Mouse (Mus musculus): ENCODE results near the gene Clec4g. TPM values are rescaled to one million over a fixed set of nuclear protein-coding genes. Genes with fewer than 3 reads are reported as not detected.

The Clec4g gene
- total and polyA plus RNA-seq, 2 experiments = 57.7 to 133 TPM

GRCm38 (mm10) chr8:3707611-3708010, 12.8 kb downstream of the Clec4g start:
- WGBS = 50% methylated on average over 7 of the region's 7 CpGs
- H3K4me3 ChIP-seq (ENCODE audit: insufficient read depth, low read depth, low read length) = no peak overlapping the region

GRCm38 (mm10) chr8:3705711-3706110, 14.7 kb downstream of the Clec4g start:
- H3K79me2 ChIP-seq (ENCODE audit: control insufficient read depth, insufficient read depth, low read length) = no peaks in the 10 kb centered on the region
- no peak for DNase-seq (ENCODE audit: extremely low read depth, low read depth, low spot score)
- TF ChIP-seq CTCF (IDR thresholded peaks at IDR 0.05; ENCODE audit: low read depth, low read length) (peak; percentile 44; the same call in 1 of the 2 replicates), POLR2A (IDR thresholded peaks at IDR 0.05; ENCODE audit: extremely low read depth, insufficient read depth, low read length) (no peak)
- H3K4me1 ChIP-seq (ENCODE audit: control insufficient read depth, insufficient read depth, low read length) = no peaks in the 10 kb centered on the region; the same call in 1 of the 2 replicates
- H3K27ac ChIP-seq (replicated peaks; ENCODE audit: insufficient read depth, low read depth, low read length) = no peak overlapping the region
- WGBS = 44% methylated on average over 4 of the region's 4 CpGs
- no peak overlapping the region for H3K9ac ChIP-seq (ENCODE audit: low read depth, low read length)
- H3K4me3 ChIP-seq (ENCODE audit: insufficient read depth, low read depth, low read length) = no peak overlapping the region
- H3K36me3 ChIP-seq (ENCODE audit: control insufficient read depth, insufficient read depth, low read length) = no peaks in the 10 kb centered on the region
- no peaks in the 10 kb centered on the region for H3K27me3 ChIP-seq (ENCODE audit: control insufficient read depth, insufficient read depth, low read length)

More at GRCm38 (mm10) chr8:3707611-3708010, 12.8 kb downstream of the Clec4g start:
- Histone ChIP-seq H3K36me3 (ENCODE audit: control insufficient read depth, insufficient read depth, low read length) (no peaks in the 10 kb centered on the region), H3K9ac (ENCODE audit: low read depth, low read length) (no peak overlapping the region), H3K79me2 (ENCODE audit: control insufficient read depth, insufficient read depth, low read length) (no peaks in the 10 kb centered on the region), H3K27me3 (ENCODE audit: control insufficient read depth, insufficient read depth, low read length) (no peaks in the 10 kb centered on the region), H3K4me1 (ENCODE audit: control insufficient read depth, insufficient read depth, low read length) (peaks cover 3% of the 10 kb centered on the region; the same call in 1 of the 2 replicates), H3K27ac (replicated peaks; ENCODE audit: insufficient read depth, low read depth, low read length) (peak overlapping the region; percentile 34)
- TF ChIP-seq CTCF (IDR thresholded peaks at IDR 0.05; ENCODE audit: low read depth, low read length) (no peak), POLR2A (IDR thresholded peaks at IDR 0.05; ENCODE audit: extremely low read depth, insufficient read depth, low read length) (no peak)
- no peak for DNase-seq (ENCODE audit: extremely low read depth, low read depth, low spot score)

GRCm38 (mm10) chr8:3701491-3701890, 19.0 kb downstream of the Clec4g start:
- Histone ChIP-seq H3K27me3 (ENCODE audit: control insufficient read depth, insufficient read depth, low read length) (no peaks in the 10 kb centered on the region), H3K4me1 (ENCODE audit: control insufficient read depth, insufficient read depth, low read length) (no peaks in the 10 kb centered on the region)

GRCm38 (mm10) chr8:3694121-3694520, 26.3 kb downstream of the Clec4g start, which contains the start of gene Fcer2a:
TSS of gene Fcer2a (minus strand) at chr8:3694175.
- Histone ChIP-seq H3K79me2 (ENCODE audit: control insufficient read depth, insufficient read depth, low read length) (no peaks in the 10 kb centered on the region), H3K4me1 (ENCODE audit: control insufficient read depth, insufficient read depth, low read length) (no peaks in the 10 kb centered on the region), H3K27me3 (ENCODE audit: control insufficient read depth, insufficient read depth, low read length) (0 out of 2 replicates have a peak, but pooled peaks cover 3% of the 10 kb centered on the region), H3K27ac (replicated peaks; ENCODE audit: insufficient read depth, low read depth, low read length) (no peak within 1 kb of the TSS), H3K4me3 (ENCODE audit: insufficient read depth, low read depth, low read length) (no peak within 1 kb of the TSS), H3K36me3 (ENCODE audit: control insufficient read depth, insufficient read depth, low read length) (no peaks in the 10 kb centered on the region), H3K9ac (ENCODE audit: low read depth, low read length) (no peak within 1 kb of the TSS)
- 85% methylated on average over 3 of the region's 3 CpGs for WGBS
- no peak for DNase-seq (ENCODE audit: extremely low read depth, low read depth, low spot score)
- no peak for TF ChIP-seq CTCF (IDR thresholded peaks at IDR 0.05; ENCODE audit: low read depth, low read length)
- TF ChIP-seq POLR2A (IDR thresholded peaks at IDR 0.05; ENCODE audit: extremely low read depth, insufficient read depth, low read length) = no peak

More at GRCm38 (mm10) chr8:3701491-3701890, 19.0 kb downstream of the Clec4g start:
- H3K4me3 ChIP-seq (ENCODE audit: insufficient read depth, low read depth, low read length) = no peak overlapping the region
- no peaks in the 10 kb centered on the region for H3K79me2 ChIP-seq (ENCODE audit: control insufficient read depth, insufficient read depth, low read length)
- no peak overlapping the region for H3K9ac ChIP-seq (ENCODE audit: low read depth, low read length)
- TF ChIP-seq CTCF (IDR thresholded peaks at IDR 0.05; ENCODE audit: low read depth, low read length) (no peak), POLR2A (IDR thresholded peaks at IDR 0.05; ENCODE audit: extremely low read depth, insufficient read depth, low read length) (no peak)
- WGBS = 69% methylated on average over 1 of the region's 1 CpGs
- H3K27ac ChIP-seq (replicated peaks; ENCODE audit: insufficient read depth, low read depth, low read length) = no peak overlapping the region
- no peak for DNase-seq (ENCODE audit: extremely low read depth, low read depth, low spot score)
- no peaks in the 10 kb centered on the region for H3K36me3 ChIP-seq (ENCODE audit: control insufficient read depth, insufficient read depth, low read length)

GRCm38 (mm10) chr8:3690774-3691173, 29.7 kb downstream of the Clec4g start:
- H3K27ac ChIP-seq (replicated peaks; ENCODE audit: insufficient read depth, low read depth, low read length) = no peak overlapping the region
- no peaks in the 10 kb centered on the region for H3K4me1 ChIP-seq (ENCODE audit: control insufficient read depth, insufficient read depth, low read length)
- 78% methylated on average over 3 of the region's 3 CpGs for WGBS
- no peak overlapping the region for H3K4me3 ChIP-seq (ENCODE audit: insufficient read depth, low read depth, low read length)
- H3K27me3 ChIP-seq (ENCODE audit: control insufficient read depth, insufficient read depth, low read length) = 0 out of 2 replicates have a peak, but pooled peaks cover 3% of the 10 kb centered on the region
- no peak for DNase-seq (ENCODE audit: extremely low read depth, low read depth, low spot score)
- H3K79me2 ChIP-seq (ENCODE audit: control insufficient read depth, insufficient read depth, low read length) = no peaks in the 10 kb centered on the region
- H3K9ac ChIP-seq (ENCODE audit: low read depth, low read length) = no peak overlapping the region
- H3K36me3 ChIP-seq (ENCODE audit: control insufficient read depth, insufficient read depth, low read length) = no peaks in the 10 kb centered on the region
- TF ChIP-seq POLR2A (IDR thresholded peaks at IDR 0.05; ENCODE audit: extremely low read depth, insufficient read depth, low read length) (no peak), CTCF (IDR thresholded peaks at IDR 0.05; ENCODE audit: low read depth, low read length) (no peak)

GRCm38 (mm10) chr8:3687537-3687936, 32.9 kb downstream of the Clec4g start:
- Histone ChIP-seq H3K27ac (replicated peaks; ENCODE audit: insufficient read depth, low read depth, low read length) (no peak overlapping the region), H3K36me3 (ENCODE audit: control insufficient read depth, insufficient read depth, low read length) (no peaks in the 10 kb centered on the region), H3K27me3 (ENCODE audit: control insufficient read depth, insufficient read depth, low read length) (0 out of 2 replicates have a peak, but pooled peaks cover 3% of the 10 kb centered on the region), H3K9ac (ENCODE audit: low read depth, low read length) (no peak overlapping the region), H3K4me1 (ENCODE audit: control insufficient read depth, insufficient read depth, low read length) (no peaks in the 10 kb centered on the region), H3K4me3 (ENCODE audit: insufficient read depth, low read depth, low read length) (no peak overlapping the region), H3K79me2 (ENCODE audit: control insufficient read depth, insufficient read depth, low read length) (no peaks in the 10 kb centered on the region)
- DNase-seq (ENCODE audit: extremely low read depth, low read depth, low spot score) = no peak
- TF ChIP-seq CTCF (IDR thresholded peaks at IDR 0.05; ENCODE audit: low read depth, low read length) (no peak), POLR2A (IDR thresholded peaks at IDR 0.05; ENCODE audit: extremely low read depth, insufficient read depth, low read length) (no peak)
- 70% methylated on average over 6 of the region's 6 CpGs for WGBS

Measured in liver, adult 2 months (tissue).